Mouse (Mus musculus) right cerebral cortex, postnatal 14 days (tissue): ENCODE results near the gene Gipc3.

Experiments
- DNase-seq: peaks from one replicate; pipeline ENCODE4 v3.0.0; 2022

Gene Gipc3

DNA sequence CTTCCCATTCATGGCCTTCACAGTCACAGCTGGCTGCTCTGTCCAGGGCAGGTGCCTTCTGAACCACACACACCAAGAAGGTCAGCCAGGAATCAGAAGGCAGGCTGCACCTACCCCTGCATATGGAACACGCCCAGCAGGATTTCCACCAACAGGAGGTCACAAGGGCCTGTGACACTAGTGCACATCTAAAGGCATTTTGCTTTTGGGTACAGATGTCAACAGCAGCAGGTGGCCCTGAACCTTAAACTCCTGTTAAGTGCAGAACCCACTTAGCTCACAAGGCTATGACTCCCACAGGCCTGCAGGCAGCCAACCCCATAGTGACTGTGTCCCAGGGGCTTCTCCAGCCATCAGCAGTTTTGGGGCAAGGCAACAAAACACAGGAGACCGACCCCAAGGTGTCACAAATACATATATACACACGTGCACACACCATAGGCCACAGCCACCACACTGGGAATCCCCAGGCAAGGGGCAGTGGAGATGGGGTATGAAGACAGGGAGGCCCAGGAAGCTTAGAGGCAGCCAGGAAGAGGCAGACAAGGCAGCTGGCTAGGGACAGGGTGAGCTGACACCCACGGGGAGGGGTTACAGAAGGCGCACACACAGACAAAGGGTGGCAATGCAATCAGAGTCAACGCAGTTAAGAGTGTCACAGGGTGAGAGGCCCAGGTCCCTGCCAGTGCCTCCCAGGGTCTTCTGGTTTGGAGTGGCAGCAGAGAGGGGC lies 23.6 kb upstream of the Gipc3 start:
- no peak for DNase-seq

DNA sequence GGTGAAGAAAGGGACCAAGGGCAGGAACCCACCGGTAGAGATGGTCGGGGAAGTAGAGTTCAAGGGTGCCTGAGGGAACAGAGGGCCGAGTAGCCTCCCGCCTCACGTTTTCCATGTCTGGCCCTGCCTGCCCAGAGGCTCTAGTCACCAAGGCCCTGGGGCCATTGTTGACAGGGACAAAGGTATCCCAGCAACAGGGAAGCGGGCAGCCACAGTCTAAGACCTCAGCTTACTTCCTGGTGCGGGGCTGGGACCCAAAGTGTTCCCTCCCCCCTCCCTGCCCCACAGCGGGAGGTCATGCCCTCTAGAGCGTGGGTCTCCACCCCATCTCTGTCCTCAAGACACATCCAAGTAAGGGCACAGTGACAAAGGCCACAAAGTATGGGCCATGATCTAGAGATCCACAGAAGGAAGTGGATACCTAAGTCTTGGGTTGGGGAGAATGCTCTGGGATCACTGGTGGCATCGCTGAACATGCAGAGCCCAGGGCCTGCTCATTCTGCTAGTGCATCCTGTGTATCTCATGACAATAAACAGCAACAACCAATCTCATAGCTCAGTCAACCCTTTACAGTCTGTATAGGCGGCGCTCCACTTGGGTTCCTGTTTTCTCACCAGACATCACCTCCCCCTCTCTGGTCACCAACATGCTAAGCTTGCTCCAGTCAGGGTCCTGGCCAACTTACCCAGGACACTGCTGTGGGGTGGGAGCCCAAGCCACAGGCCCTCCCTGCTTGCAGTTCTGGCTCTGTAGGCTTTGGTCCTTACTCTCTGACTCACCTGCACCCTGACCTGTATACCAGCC lies 22.8 kb upstream of the Gipc3 start, which contains the start of gene 4930404N11Rik:
TSS of gene 4930404N11Rik (minus strand) at position 145 of the 805 bp plus-strand sequence.
- no peak for DNase-seq

DNA sequence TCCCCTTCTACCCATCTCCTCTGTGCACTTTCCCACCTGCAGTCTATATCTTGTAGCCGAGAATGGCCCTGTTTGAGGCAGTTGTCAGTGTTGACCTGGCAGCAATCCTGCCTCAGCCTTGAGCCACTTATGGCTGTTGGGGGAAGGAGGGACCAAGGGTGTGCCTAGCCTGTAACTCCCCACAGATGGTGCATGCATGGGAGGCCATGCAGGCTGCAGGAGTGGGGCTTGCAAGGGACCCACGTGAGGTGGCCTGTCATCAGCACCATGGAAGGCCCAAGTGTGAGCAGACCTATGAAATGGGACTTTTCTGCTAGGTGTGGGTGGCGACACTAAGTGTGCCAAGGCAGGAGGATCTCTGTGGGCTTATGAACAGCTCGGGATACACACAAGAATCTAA lies 22.0 kb upstream of the Gipc3 start:
- DNase-seq = no peak

DNA sequence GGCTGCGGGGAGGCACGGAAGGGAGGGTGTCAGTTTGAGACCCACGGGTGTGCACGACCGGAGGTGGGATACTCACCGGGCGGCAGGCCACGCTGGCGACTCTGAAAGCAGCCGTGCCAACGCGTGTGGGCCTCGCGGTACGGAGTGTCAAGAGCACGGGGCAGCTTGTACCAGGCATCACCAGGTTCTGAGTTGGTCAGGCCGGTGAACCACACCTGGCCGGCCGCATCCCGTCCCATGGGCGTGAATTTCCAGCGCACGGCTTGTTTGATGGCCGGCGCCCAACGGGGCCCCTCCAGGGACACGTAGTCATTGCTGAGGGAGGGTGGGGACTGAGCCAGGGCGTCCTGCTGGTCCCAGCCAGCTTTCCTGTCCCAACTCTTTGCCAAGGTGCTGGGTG lies 21.6 kb upstream of the Gipc3 start:
- DNase-seq = no peak

DNA sequence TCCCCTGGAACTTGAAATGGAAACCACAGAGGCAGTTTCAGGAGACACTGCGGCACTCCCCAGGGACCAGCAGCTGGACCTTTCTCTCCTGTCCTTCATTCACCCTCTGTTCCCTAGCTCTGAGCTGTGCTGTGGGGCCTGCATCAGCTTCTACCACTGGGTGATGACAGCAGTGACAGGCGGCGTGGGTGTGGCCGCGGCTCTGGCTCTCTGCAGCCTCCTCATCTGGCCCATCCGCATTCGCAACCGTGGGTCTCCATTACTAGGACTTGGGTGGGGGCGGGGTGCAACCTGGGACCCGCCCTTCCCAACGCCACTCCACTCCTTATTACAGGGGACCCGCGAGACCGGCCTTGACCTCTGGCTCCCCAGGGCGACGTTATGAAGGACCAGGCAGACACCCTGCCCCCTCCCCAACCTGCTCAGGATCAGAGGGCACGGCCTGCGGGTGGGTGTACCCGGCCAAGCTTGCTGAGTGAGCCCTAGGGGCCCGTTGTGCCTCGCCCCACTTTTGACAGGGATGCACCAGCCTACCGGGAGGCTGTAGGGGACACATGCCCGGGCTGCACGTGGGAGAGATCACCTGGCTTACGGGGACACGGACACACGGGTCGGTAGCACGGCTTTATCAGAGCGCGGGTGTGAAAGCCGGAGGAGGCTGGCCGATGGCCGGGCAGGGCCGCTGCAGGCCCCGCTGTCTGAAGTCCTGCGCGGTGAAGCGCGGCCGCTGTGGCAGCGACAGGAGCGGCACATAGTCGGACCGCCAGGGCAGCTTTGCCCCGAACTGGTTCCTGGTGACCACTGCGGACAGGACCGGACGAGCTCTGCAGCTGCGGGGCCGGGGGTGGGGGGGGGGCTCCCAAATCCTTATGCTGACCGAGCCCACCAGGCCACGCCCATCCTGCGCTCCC lies 20.6 kb upstream of the Gipc3 start:
- no peak for DNase-seq

DNA sequence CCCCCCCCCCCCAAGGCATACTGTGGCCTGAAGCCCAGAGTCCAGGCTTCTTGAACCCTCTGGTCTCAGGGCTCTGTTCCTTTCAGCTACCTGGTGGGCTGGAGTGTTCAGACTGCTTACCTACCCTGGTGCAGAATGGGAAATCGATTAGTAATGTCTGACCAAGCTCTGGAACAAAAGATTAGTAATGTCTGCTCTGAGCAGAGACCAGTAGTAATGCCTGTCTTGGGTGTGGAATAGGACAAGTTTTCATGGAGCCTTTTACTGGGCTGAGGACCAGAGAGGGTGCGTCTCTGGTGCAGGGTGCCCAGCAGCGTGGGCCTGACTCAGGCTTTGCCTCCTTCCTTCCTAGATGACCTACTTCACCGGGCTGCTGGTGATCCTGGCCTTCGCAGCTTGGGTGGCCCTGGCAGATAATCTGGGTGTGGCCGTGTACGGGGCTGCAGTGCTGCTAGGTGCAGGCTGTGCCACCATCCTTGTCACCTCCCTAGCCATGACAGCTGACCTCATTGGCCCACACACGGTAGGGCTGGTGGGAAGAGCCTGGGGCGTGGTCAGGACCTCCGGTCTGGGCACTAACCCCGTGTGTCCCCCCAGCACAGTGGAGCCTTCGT lies 19.4 kb upstream of the Gipc3 start:
- no peak for DNase-seq

DNA sequence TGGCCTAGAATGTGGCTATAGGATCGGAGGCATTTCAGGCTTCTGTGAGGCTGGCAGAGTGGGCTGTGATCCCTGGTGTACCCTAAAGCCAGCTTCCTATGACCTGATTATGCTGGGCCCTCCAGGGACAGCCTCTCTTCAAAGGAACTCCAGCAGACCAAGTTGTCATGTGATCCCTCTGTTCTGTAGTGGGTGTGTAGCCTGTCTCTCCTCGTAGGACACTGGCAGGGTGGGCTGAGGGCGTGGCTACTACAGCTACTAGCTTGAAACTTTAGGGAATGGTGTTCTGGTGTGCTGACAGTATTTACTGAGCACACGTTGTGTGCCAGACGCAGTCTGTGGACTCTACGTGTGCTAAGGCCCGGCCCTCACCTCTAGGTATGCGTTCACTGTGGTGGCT lies 17.7 kb upstream of the Gipc3 start:
- DNase-seq = no peak

DNA sequence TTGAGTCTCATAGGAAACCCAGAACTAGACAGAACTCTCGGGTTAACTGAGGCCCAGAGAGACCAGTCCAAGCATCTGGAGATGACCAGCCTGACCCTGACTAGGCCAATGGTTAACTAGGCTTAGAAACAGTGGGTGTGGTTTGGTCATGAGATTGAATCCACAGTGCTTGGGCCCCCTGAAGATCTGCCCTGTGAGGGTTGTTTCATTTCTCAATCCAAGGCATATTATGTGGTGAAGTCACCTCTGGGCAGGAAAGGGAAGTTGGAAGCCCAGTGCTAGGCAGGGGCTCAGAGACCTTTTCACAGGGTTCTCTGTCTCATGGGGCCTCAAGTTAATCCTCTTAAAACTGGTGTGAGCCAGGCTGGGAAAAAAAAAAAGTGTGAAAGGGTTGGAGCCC lies 15.8 kb upstream of the Gipc3 start:
- no peak for DNase-seq

DNA sequence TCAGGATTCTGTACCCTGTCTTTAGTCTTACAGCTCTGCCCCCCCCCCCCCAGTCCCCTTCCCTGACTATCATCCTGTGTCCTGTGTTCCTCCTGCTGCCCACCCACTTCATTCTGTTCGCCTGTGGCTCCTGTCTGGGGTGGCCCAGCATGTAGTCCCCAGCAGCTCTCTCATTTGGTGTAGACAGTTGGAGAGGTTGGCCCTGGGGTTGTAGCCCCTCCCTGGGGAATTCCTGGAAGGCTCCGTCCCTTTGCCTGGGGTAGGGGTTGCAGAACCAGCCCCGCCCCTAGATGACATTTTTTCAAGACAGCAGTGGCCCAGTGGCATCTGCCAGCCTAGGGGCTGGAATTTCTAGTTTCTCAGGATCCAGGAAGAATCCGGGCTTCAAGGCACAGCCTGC lies 15.1 kb upstream of the Gipc3 start:
- DNase-seq = no peak

DNA sequence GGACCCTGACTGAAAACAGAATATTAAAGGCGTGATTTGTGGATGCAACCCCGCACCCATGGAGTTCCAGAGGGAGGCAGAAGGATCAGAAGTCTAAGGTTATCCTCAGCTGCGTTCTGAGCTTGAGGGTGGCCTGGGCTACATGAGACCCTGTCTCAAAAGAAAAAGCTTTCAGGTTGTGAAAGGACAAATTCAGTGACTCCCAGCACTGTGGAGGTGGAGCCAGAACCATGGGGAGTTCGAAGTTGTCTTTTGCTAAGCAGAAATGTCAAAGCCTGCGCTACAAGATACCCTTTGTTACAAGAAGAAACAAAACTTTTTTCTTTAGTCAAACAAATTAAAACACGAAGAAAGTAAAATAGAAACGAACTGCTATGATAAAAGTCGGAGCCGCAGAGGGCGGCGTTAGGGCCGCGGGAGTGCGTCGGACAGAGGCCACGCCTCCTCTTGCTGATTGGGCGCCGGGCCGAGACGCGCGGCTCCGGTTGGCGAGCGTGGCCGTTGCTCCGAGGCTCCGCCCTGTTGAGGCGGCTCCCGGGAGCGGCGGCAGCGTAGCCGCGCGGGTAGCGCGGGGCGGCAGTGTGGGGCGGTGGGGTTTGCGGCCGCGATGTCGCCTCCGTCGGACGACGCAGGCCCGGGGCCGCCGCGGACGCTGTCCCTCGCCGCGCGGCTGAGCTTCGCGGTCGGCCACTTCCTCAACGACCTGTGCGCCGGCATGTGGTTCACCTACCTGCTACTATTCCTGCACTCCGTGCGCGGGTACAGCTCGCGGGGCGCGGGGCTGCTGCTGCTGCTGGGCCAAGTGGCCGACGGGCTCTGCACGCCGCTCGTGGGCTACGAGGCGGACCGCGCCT lies 14.2 kb upstream of the Gipc3 start, which contains the start of gene Mfsd12:
TSS of gene Mfsd12 (plus strand) at position 501 of the 854 bp plus-strand sequence.
- DNase-seq = peak; percentile 95

DNA sequence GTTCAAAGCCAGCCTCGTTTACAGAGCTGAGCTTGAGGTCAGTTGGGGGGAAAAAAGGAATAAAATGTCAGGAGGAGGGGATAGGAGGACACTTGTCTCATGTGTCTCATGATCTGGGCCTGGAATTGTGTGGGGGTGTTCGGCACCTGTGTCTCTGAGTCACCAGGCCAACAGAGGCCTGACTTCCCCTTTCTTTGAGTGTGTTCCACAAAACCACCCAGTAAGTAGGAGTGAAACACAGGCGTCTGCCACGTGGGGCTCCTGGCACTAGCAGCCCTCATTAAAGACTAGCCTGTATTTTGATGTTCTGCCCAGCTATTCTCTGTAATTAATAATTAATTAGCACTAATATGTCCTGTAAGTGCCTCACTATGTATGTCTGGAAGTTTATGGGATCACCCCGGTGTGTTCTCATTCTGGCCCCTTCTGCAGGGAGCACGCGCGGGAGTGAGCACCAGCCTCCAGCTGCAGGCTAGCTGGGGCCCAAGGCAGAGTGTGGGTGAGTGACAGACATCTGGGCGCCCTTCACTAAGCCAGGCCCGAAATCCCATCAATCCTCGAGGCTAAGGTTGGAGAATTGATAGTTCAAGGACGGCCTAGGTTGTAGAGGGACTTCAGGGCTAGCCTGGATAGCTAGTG lies 13.4 kb upstream of the Gipc3 start:
- no peak for DNase-seq

DNA sequence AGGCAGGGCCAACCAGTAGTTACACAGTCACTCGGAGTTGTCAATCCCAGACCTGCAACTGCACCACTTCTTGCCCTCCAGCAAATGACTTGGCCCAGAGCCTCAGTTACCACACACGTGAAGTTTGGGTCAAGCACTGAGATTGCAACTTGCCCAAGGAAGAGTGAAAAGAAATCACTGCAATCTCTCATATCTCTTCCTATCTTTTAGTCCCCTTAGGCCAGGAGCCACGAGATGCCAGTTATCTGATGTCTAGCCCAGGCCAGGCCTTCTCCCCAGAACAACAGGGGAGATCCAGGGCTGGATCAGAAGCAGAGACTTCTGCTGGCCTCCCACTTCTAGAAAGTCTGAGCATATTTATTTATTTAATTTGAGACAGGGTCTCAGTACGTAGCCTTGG lies 12.5 kb upstream of the Gipc3 start:
- no peak for DNase-seq

DNA sequence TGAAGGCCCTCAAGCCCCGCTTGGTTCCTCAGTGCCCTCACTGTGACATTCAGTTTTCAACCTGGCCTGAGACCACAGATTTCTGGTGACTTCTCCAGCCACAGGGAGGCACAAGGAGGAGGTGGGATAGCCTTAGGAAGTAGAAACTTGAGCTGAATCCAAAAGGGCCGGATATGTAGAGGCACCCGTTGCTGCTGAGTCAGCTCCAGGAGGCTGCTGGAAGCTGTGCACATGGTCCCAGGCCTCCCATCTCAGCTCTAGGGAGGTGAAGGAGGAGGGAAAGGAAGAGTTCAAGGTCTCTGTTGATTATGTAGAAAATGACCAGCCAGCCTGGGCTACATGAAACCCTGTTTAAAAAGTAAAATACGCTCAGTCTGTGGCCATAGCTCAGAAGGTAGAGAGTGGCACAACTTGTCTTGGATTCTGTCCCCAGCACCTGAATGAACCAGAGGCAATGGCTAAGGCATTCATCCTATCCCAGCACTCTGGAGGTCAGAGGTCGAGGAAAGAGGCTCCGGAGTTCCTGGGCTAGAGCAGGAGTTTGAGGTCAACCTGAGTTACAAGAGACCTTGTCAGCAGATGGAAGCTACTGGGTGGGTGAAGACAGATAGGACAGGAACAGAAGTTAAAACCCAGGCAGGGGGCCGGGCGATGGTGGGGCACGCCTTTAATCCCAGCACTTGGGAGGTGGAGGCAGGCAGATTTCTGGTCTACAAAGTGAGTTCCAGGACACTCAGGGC lies 11.8 kb upstream of the Gipc3 start:
- no peak for DNase-seq

DNA sequence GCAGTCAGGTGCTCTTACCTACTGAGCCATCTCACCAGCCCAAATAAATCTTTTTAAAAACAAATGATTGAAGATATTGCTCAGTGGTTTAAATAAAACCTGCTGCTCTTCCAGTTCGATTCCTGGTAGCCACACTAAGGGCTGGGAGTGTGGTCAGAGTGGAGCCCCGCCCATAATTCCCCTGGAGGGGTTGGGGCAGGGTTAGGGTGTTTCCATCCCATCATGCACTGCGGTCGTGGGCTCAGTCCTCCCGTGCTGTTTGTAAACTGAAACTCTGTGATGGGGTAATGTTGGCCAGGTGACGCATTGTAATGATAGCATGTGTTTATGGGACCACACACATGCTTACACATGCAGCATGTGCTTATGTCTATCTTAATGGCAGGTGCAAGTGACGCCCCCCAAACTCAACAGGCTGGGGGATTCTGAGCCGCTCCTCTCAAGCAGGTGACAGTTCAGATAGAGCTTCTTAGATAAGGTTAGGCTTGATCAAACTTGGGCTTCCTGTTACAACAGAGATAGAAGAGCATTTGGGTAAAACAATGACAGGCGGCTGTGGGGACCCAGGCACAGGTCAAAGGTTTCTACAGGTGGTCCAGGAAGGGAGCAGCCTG lies 8.7 kb upstream of the Gipc3 start:
- DNase-seq = no peak

DNA sequence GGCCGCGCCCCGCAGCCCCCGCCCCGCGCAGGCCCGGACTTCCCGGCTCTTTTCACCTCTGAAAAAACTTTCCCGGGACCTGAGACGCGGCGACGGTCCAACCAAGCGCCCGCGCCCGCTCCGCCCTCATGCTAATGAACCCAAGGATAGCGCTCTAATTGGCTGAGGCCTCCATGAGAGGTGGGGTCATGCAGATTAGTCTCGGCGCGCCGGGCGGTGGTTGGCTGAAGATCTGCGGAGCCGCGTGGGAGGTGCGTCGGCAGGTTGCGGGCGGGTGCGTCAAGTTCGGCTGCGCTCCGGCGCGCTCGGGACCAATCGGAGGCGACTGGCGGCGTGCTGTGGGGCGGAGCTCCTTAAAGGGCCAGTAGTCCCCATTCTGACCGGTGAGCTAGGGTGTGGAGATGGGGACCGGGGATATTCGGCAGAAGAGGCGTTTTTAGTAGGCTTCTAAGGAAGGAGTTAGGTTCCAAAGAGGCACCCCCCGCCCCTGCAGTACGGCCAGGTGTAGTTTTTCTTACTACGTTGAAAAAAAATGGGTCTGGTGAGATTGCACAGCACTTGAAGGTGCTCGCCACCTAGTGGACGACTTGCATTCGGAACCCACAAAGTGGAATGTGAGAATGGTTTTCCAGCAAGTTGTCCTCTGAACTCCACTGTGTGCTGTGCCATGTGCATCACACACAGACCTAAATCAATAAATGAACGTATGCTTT lies 7.4 kb upstream of the Gipc3 start, which contains the start of gene Hmg20b:
TSS of gene Hmg20b (minus strand) at position 130 of the 713 bp plus-strand sequence.
- peak; percentile 100 for DNase-seq

DNA sequence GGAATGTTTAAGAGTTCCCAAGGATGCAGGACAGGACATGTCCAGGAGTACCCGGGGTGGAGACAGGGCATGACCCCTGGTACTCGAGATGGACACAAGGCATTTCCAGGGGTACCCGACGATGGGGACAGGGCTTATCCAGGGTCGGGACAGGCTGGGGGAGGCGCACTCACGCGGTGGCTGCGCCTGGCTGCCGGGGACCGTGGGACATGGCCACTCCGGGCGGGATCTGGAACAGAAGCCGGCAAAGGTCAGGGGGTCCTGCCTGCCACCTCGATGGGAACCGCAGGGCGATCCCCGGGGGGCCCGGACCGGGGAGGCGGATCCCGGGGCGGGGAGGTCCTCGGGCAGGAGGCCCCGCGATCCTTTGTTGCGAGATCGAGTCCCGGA lies 6.9 kb upstream of the Gipc3 start:
- no peak for DNase-seq

DNA sequence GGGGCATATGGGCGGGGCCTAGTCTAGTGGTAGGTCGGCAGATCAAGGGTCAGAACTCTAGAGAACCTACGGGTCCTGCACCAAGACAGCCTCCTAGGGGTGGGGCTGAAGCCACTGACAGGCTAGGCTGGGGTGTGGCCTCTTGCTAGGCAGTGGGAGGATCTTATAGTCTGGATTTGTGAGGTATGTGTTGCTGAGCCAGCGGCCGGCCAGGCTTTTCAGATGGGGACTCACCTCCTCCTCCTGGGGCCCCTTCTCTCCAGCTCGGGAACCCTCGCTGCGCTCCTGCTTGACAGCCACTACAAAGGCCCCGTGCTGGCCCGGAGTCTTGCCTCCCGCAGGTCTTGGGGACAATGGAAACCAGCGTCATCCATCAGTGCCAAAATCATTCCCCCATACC lies 6.1 kb upstream of the Gipc3 start:
- DNase-seq = no peak

DNA sequence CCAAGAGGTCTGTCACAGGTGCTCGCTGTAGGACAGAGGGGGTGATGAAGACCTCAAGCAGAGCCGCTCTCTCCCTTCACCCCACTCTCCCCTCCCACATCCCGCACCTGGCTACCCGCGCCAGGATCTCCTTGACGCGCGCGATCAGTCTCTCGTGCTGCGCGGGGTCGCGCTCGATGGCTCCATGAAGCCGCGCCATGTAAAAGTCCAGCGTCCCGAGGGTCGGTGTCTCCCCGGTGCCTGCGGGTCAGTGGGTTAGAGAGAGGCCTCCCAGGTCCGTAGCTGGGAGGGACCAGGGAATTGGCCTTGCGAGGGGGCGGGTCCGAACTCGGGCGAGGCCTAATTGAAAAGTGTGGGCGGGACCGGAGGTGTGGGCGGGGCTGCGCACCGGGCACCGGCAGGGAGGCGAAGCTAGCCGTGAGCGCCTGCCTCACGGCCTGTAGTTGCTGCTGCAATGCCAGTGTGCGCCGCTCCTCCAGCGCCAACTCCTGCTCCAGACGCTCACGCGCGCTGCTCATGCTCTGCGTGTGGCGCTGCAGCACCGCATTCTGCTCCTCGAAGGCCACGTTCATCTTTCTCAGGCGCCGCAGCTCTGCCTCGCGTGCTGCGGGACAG lies 3.5 kb upstream of the Gipc3 start:
- DNase-seq = peak; percentile 75

DNA sequence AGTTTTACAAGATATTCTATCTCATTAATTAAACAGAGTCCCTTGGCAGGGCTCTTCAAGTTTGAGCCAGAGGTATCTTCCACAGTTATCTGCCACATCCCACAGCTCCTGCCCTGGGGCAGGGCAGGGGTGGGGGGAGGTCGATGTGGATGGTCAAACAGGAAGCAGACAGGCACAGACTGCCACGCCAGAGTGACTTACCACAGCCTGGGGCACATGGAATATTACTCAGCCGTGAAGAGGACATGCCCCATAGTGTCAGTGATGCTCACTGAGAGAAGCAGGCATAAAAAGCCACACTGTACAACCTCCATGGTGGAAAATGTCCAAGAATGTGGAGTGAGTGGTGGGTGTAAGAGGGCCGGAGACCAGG lies 2.1 kb upstream of the Gipc3 start:
- DNase-seq = no peak
